Mouse (Mus musculus) forebrain, embryonic 15.5 days (tissue): Measurements from ENCODE around the gene Otog. TPM values are rescaled to one million over a fixed set of nuclear protein-coding genes. Genes with fewer than 3 reads are reported as not detected.

Experiments
- ATAC-seq: fragments of 200-750 bp; cut with Nextera tagmentation; replicated peaks from 2 replicates; pipeline ENCODE4 v1.8.0; 2017; ENCODE audit warnings: mild to moderate bottlenecking, moderate TSS enrichment, moderate library complexity
- H3K27ac ChIP-seq: fragments of 300-500 bp; sonication (generic); replicated peaks from 2 replicates; pipeline ENCODE4 v1.5.1; 2015; ENCODE audit warnings: mild to moderate bottlenecking, inconsistent platforms
- H3K27me3 ChIP-seq: fragments of 300-500 bp; sonication (generic); 2 replicates; pipeline ENCODE4 v1.6.1; 2015; ENCODE audit warnings: inconsistent platforms
- H3K36me3 ChIP-seq: fragments of 300-500 bp; sonication (generic); 2 replicates; pipeline ENCODE4 v1.6.1; 2015; ENCODE audit warnings: mild to moderate bottlenecking, inconsistent platforms
- H3K4me1 ChIP-seq: fragments of 300-500 bp; sonication (generic); 2 replicates; pipeline ENCODE4 v1.6.1; 2015; ENCODE audit warnings: inconsistent platforms
- H3K4me2 ChIP-seq: fragments of 300-500 bp; sonication (generic); replicated peaks from 2 replicates; pipeline ENCODE4 v1.6.1; 2015; ENCODE audit warnings: mild to moderate bottlenecking, inconsistent platforms
- H3K4me3 ChIP-seq: fragments of 300-500 bp; sonication (generic); 2 replicates; pipeline ENCODE4 v1.5.1; 2015; ENCODE audit warnings: mild to moderate bottlenecking, inconsistent platforms
- H3K9ac ChIP-seq: fragments of 300-500 bp; sonication (generic); replicated peaks from 2 replicates; pipeline ENCODE4 v1.6.1; 2015; ENCODE audit warnings: mild to moderate bottlenecking, inconsistent platforms
- H3K9me3 ChIP-seq: fragments of 300-500 bp; sonication (generic); 2 replicates; pipeline ENCODE4 v1.6.1; 2016; ENCODE audit warnings: inconsistent platforms
- WGBS: fragments of 180-500 bp; shearing (Covaris S2); methylation state at CpG from one replicate; pipeline ENCODE4 v1.1.7; 2015; ENCODE audit warnings: mixed read lengths; 5-methylcytosine and 5-hydroxymethylcytosine counted together
- polyA plus RNA-seq: library from polyadenylated mRNA; unstranded; fragments of >200 nt; fragmentation: Nextera tagmentation; extraction: Ambion mirVana; gene quantifications from 2 replicates; pipeline ENCODE4 v1.2.1, GENCODE M21; 2015

Otog gene
- 0.05 TPM in 1 of 2 replicates, not detected in the other for polyA plus RNA-seq

- Histone ChIP-seq H3K4me1 (peaks cover 9% of the 10 kb centered on the region), H3K36me3 (no peaks in the 10 kb centered on the region), H3K9me3 (no peaks in the 10 kb centered on the region), H3K4me2 (no peak within 1 kb of the TSS), H3K4me3 (no peak within 1 kb of the TSS), H3K27ac (no peak within 1 kb of the TSS), H3K9ac (no peak within 1 kb of the TSS), H3K27me3 (no peaks in the 10 kb centered on the region)
- no peak for ATAC-seq
- WGBS, result 31% methylated on average over 2 of the region's 2 CpGs
These were observed at the start of gene Otog for GRCm38 (mm10) chr7:46240696-46241095. Otog (plus strand) TSS chr7:46240987.

- 93% methylated on average over 5 of the region's 5 CpGs for WGBS
- no peaks in the 10 kb centered on the region for H3K9me3 ChIP-seq
- no peaks in the 10 kb centered on the region for H3K36me3 ChIP-seq
- H3K4me3 ChIP-seq, result no peak overlapping the region
- no peaks in the 10 kb centered on the region for H3K27me3 ChIP-seq
- ATAC-seq, result no peak
- H3K4me1 ChIP-seq, result no peaks in the 10 kb centered on the region
- no peak overlapping the region for H3K9ac ChIP-seq
- H3K4me2 ChIP-seq, result no peak overlapping the region
- H3K27ac ChIP-seq, result no peak overlapping the region
These were observed 45.4 kb upstream of the Otog start for GRCm38 (mm10) chr7:46195356-46195755.

- no peaks in the 10 kb centered on the region for H3K36me3 ChIP-seq
- no peak overlapping the region for H3K4me3 ChIP-seq
- no peaks in the 10 kb centered on the region for H3K27me3 ChIP-seq
- no peak overlapping the region for H3K9ac ChIP-seq
- H3K4me1 ChIP-seq, result peaks cover 11% of the 10 kb centered on the region
- no peak for ATAC-seq
- H3K27ac ChIP-seq, result no peak overlapping the region
- no peak overlapping the region for H3K4me2 ChIP-seq
- H3K9me3 ChIP-seq, result no peaks in the 10 kb centered on the region
- WGBS, result 54% methylated on average over 6 of the region's 6 CpGs
These were observed 40.8 kb upstream of the Otog start for GRCm38 (mm10) chr7:46200021-46200420.

- Histone ChIP-seq H3K27ac (no peak overlapping the region), H3K4me1 (peaks cover 11% of the 10 kb centered on the region), H3K4me2 (peak overlapping the region; percentile 24), H3K9ac (no peak overlapping the region), H3K27me3 (no peaks in the 10 kb centered on the region), H3K4me3 (no peak overlapping the region), H3K9me3 (no peaks in the 10 kb centered on the region), H3K36me3 (no peaks in the 10 kb centered on the region)
- ATAC-seq, result peak; percentile 14; the same call in 1 of the 2 replicates
- 11% methylated on average over 14 of the region's 14 CpGs for WGBS
These were observed 39.1 kb upstream of the Otog start for GRCm38 (mm10) chr7:46201649-46202048.

GRCm38 (mm10) chr7:46204046-46204471 lies 36.7 kb upstream of the Otog start:
- no peak overlapping the region for H3K4me2 ChIP-seq

GRCm38 (mm10) chr7:46204775-46205174 lies 36.0 kb upstream of the Otog start:
- Histone ChIP-seq H3K36me3 (no peaks in the 10 kb centered on the region), H3K4me3 (no peak overlapping the region), H3K9ac (no peak overlapping the region), H3K9me3 (no peaks in the 10 kb centered on the region), H3K4me1 (peaks cover 11% of the 10 kb centered on the region), H3K27me3 (no peaks in the 10 kb centered on the region), H3K4me2 (no peak overlapping the region), H3K27ac (no peak overlapping the region)
- WGBS, result 73% methylated on average over 6 of the region's 6 CpGs
- ATAC-seq, result no peak

More at GRCm38 (mm10) chr7:46204046-46204471, 36.7 kb upstream of the Otog start:
- Histone ChIP-seq H3K36me3 (no peaks in the 10 kb centered on the region), H3K4me3 (no peak overlapping the region), H3K4me1 (peaks cover 11% of the 10 kb centered on the region), H3K9ac (no peak overlapping the region), H3K9me3 (no peaks in the 10 kb centered on the region), H3K27ac (no peak overlapping the region), H3K27me3 (no peaks in the 10 kb centered on the region)
- peak; percentile 56 for ATAC-seq
- 42% methylated on average over 11 of the region's 11 CpGs for WGBS

- WGBS, result 92% methylated on average over 8 of the region's 8 CpGs
- peaks cover 2% of the 10 kb centered on the region; the same call in 1 of the 2 replicates for H3K4me1 ChIP-seq
- no peaks in the 10 kb centered on the region for H3K9me3 ChIP-seq
- H3K9ac ChIP-seq, result no peak overlapping the region
- H3K36me3 ChIP-seq, result no peaks in the 10 kb centered on the region
- no peak overlapping the region for H3K27ac ChIP-seq
- H3K27me3 ChIP-seq, result no peaks in the 10 kb centered on the region
- no peak for ATAC-seq
- no peak overlapping the region for H3K4me2 ChIP-seq
- no peak overlapping the region for H3K4me3 ChIP-seq
These were observed 32.7 kb upstream of the Otog start for GRCm38 (mm10) chr7:46208131-46208530.

- no peak for ATAC-seq
These were observed 30.5 kb upstream of the Otog start for GRCm38 (mm10) chr7:46210276-46210675.

GRCm38 (mm10) chr7:46216481-46216880 lies 24.3 kb upstream of the Otog start:
- Histone ChIP-seq H3K9me3 (no peaks in the 10 kb centered on the region), H3K27me3 (no peaks in the 10 kb centered on the region), H3K27ac (no peak overlapping the region), H3K9ac (no peak overlapping the region), H3K36me3 (no peaks in the 10 kb centered on the region), H3K4me2 (no peak overlapping the region), H3K4me3 (no peak overlapping the region), H3K4me1 (peaks cover 10% of the 10 kb centered on the region; the same call in 1 of the 2 replicates)
- WGBS, result 41% methylated on average over 2 of the region's 2 CpGs
- no peak for ATAC-seq

More at GRCm38 (mm10) chr7:46210276-46210675, 30.5 kb upstream of the Otog start:
- Histone ChIP-seq H3K36me3 (no peaks in the 10 kb centered on the region), H3K4me1 (peaks cover 4% of the 10 kb centered on the region; the same call in 1 of the 2 replicates), H3K4me2 (no peak overlapping the region), H3K9me3 (no peaks in the 10 kb centered on the region), H3K4me3 (no peak overlapping the region), H3K9ac (no peak overlapping the region), H3K27me3 (no peaks in the 10 kb centered on the region), H3K27ac (no peak overlapping the region)
- 84% methylated on average over 6 of the region's 6 CpGs for WGBS

- peak; percentile 57; the same call in 1 of the 2 replicates for ATAC-seq
- no peaks in the 10 kb centered on the region for H3K9me3 ChIP-seq
- no peak overlapping the region for H3K4me3 ChIP-seq
- no peak overlapping the region for H3K9ac ChIP-seq
- 9% methylated on average over 11 of the region's 11 CpGs for WGBS
- H3K27ac ChIP-seq, result no peak overlapping the region
- H3K4me1 ChIP-seq, result peaks cover 6% of the 10 kb centered on the region; the same call in 1 of the 2 replicates
- no peaks in the 10 kb centered on the region for H3K36me3 ChIP-seq
- H3K27me3 ChIP-seq, result no peaks in the 10 kb centered on the region
- H3K4me2 ChIP-seq, result no peak overlapping the region
These were observed 22.4 kb upstream of the Otog start for GRCm38 (mm10) chr7:46218415-46218814.

- no peak for ATAC-seq
- Histone ChIP-seq H3K4me3 (no peak overlapping the region), H3K27ac (no peak overlapping the region), H3K9ac (no peak overlapping the region), H3K36me3 (no peaks in the 10 kb centered on the region), H3K9me3 (no peaks in the 10 kb centered on the region), H3K27me3 (no peaks in the 10 kb centered on the region), H3K4me1 (peaks cover 6% of the 10 kb centered on the region; the same call in 1 of the 2 replicates), H3K4me2 (no peak overlapping the region)
- WGBS, result 81% methylated on average over 8 of the region's 8 CpGs
These were observed 20.1 kb upstream of the Otog start for GRCm38 (mm10) chr7:46220591-46221129.

- H3K4me3 ChIP-seq, result no peak overlapping the region
- no peaks in the 10 kb centered on the region for H3K9me3 ChIP-seq
- peak overlapping the region; percentile 66 for H3K27ac ChIP-seq
- H3K27me3 ChIP-seq, result no peaks in the 10 kb centered on the region
- H3K9ac ChIP-seq, result no peak overlapping the region
- H3K36me3 ChIP-seq, result no peaks in the 10 kb centered on the region
- no peak for ATAC-seq
- WGBS, result 28% methylated on average over 7 of the region's 7 CpGs
- H3K4me2 ChIP-seq, result no peak overlapping the region
- H3K4me1 ChIP-seq, result peaks cover 20% of the 10 kb centered on the region
These were observed 14.5 kb upstream of the Otog start for GRCm38 (mm10) chr7:46226253-46226652.

- Histone ChIP-seq H3K4me1 (peaks cover 20% of the 10 kb centered on the region), H3K27ac (peak overlapping the region; percentile 66), H3K9me3 (no peaks in the 10 kb centered on the region), H3K27me3 (no peaks in the 10 kb centered on the region), H3K4me2 (no peak overlapping the region), H3K36me3 (no peaks in the 10 kb centered on the region), H3K9ac (no peak overlapping the region), H3K4me3 (no peak overlapping the region)
- peak; percentile 88 for ATAC-seq
- 33% methylated on average over 4 of the region's 4 CpGs for WGBS
These were observed 13.9 kb upstream of the Otog start for GRCm38 (mm10) chr7:46226936-46227335.
